Mouse (Mus musculus) adipocyte (in vitro differentiated cells): Measurements from ENCODE around the gene Cnpy4.
"Not testable (repeated sequence)": the region's sequence is repeated elsewhere in the genome, so short reads cannot be mapped to it uniquely, and the experiment has no call there.

ENCODE experiments used
- DNase-seq: peaks from one replicate; pipeline ENCODE4 v3.0.0-alpha.2; 2016; ENCODE audit warnings: low spot score

The Cnpy4 gene

DNA sequence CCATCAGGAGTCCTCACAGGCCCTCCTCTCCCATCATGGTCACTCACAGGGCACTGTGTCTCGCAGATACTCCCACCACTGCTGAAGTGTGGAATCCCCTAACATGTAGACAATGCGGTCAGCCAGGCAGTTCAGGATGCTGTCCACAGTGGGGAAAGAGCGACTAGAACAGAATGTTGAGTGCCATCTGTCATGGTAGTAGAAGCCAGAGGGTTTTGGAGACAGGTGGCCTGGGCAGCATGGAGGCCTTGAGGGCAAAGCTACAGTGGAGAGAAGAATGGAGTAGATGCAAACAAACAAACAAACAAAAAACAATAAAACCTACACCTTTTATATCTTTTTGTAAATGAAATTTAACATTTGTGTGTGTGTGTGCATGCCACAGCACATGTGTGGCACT is 14.8 kb downstream of the Cnpy4 start:
- DNase-seq: no peak

DNA sequence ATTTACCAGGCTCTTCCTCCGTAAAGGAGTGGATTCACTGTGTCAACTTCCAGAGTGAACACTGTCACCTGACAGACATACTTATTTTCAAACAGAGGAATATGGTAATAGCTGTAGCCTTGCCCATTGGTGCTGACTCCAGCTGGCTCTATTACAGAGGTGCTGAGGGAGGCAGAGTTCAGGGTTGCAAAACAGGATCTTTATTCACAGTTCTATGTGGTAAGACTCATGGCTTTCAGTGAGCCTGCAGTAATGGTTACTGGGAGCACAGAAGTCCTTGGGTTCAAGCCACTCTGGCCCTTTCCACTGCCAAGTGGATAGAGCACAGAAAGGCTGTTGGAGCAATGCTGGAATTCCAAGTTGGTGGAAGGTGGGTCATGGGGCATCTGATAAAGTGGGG is 20.0 kb downstream of the Cnpy4 start:
- DNase-seq: peak; percentile 100

DNA sequence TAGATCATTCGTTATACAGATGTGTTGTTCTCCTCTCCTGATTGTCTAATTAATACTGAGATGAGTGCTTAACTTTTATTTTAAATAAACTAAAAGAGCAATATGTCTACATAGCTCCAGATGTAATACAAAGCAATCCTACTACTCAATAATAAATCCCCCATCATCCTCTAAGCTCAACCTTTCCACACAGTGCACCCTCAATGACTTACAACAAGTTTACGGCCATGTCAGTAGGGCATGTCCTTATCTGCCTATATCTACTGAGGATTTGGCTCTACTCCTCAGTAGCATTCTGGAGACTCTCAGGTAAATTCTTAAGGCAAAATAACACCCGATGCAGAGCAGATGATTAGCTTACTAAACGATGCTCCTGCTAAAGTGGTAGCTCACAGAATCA is 20.6 kb downstream of the Cnpy4 start:
- peak; percentile 59 for DNase-seq

DNA sequence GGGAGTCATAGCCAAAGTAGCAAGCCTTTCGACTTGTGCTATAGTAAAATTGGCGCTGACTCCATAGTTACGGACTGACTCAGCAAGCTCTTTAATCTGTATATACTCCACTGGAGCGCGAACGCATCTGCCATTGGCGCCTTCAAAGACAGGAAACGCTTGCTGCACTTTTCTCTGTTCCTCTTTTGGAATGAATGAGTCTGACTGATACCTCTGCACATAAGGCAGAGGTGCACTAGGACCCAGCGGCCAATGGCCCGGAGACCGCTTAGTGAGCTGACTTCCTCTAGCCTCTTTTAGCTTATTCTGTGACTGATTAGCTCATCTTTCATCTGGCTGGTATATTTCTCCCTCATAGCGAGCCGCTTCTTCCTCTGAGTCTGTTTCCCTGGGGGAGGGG is 29.3 kb downstream of the Cnpy4 start:
- DNase-seq: not testable (repeated sequence)

DNA sequence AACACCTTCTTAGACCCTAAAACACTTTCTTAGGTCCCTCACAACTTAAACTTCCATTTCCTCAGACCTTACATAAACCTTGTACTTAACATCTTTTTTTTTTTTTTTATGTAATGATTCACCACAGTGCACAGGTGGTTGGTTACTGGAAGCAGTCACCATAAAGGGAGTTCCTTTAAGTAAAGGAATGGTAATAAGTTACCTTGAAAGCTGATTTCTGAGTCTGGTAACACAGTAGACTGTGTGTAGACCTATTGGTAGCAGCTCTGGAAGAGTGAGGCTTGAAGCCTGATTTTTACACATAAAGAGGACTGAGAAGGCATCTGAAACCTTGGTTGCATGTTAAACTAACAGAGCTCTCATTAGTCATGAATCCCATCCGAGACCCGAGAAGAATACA is 32.6 kb downstream of the Cnpy4 start:
- no peak for DNase-seq

DNA sequence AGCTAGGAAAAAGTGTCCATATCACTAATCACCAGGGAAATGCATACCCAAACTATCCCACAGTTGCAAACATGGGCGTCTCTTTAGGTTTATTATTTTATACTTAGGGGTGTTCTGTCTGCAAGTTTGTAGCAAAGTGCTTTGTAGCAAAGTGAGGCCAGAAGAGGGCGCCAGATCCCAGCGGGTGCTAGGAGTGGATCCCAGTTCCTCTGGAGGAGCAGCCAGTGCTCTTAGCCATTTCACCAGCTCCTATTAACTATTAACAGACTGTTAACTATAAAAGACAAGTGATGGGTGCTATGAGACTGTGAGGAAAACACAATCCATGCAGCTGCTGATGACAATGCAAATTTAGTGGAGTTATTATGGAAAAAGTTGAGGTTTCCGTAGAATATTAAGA is 34.8 kb downstream of the Cnpy4 start:
- peak; percentile 98 for DNase-seq

DNA sequence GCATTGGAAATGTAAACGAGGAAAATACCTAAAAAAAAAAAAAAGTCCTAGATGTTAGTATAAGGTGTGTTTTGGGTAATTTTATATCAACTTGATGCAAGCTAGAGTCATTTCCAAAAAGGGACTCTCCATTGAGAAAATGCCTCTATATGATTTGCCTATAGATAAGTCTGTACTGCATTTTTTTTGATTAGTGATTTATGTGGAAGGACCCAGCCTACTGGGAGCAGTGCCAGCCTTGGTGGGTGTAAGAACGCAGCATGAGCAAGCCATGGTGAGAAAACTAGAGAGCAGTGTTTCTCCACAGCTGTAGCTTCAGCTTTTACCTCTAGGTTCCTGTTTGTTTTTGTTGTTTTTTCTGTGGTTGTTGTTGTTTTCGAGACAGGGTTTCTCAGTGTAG is 36.0 kb downstream of the Cnpy4 start:
- peak; percentile 58 for DNase-seq

DNA sequence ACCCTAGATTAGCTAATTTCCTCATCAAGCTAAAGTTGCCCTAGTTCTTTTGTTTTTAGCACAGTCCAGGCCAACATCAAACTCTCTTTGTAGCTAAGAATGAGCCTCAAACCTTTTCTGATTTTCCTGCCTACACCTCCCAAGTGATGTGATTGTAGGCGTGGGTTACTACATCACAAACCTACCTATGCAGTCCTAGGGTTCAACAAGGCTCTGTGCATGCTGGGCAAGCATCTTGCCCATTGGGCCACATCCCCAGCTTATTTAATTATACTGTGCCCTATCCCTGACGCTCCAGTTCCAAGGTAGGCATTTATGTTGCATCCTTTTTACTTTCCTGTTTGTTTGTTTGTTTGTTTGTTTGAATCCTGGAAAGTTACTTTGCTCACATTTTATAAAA is 38.4 kb downstream of the Cnpy4 start, which contains the start of gene Nxpe5:
Nxpe5 (plus strand) TSS at position 199 of the 400 bp plus-strand sequence.
- DNase-seq: no peak

DNA sequence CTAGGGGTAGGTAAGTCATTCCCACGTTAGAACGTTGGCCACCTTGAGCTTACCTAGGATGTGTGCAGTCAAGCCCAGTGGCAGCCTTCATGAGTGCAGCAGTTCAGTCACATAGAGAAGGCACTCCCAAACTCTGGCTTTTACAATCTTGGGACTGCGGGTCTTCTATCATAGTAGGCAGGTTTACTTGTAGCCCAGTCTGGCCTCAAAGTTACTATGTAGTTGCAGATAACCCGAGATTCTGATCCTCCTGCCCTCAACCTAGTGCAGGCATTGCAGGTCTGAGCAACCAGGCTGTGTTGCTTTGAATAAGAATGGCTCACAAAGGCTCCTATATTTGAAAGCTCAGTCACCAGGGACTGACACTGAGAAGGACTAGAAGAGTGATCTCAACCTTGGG is 39.2 kb downstream of the Cnpy4 start:
- no peak for DNase-seq

DNA sequence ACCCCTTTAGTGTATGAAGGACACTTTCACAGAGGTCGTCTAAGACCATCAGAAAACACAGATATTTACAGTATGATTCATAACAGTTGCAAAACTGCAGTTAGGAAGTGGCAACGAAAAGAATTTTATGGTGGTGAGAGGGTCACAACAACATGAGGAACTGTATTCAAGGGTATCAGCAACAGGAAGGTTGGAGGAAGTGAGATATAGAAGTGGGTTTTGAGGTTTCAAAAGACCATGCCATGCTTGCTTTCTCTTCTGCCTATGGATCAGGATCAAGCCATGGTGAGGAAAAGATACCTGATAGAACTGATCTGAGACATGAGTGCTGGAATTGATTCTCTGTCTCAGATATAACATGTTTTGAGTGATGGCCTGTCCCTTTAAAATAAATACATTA is 40.1 kb downstream of the Cnpy4 start:
- no peak for DNase-seq

DNA sequence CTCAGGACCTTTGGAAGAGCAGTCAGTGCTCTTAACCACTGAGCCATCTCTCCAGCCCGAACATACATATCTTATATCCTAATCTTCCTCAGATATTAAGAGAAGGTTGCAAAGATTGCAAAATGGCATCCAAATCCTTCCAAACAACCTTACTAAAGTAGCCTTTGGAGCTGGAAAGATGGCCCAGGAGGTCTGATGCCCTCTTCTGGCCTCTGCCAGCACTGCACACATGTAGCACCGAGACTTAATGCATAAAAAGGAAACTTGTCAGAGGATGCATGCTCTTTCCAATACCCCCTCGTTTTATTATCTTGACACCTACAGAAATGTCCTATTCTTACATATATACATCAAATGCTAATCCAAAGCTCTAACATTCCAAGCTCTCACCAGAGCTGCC is 40.7 kb downstream of the Cnpy4 start:
- DNase-seq: peak; percentile 69

DNA sequence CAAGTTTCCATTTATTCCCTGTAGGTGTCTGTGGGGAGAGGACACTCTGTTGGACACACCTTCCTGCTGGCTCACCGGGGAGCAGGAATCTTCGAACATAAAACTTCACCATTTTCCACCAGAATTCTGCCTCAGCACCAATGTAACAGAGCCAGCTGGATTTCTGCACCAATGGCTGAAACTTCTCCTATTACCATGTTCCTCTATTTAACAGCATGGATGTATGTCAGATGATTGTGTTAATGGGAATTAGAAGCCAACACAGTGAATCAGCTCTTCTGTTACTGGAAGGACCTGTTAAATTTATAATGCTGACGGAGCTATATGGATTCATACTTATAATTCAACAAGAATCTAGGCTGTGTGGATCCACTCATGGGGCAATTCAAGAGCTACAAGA is 42.2 kb downstream of the Cnpy4 start:
- DNase-seq: no peak

DNA sequence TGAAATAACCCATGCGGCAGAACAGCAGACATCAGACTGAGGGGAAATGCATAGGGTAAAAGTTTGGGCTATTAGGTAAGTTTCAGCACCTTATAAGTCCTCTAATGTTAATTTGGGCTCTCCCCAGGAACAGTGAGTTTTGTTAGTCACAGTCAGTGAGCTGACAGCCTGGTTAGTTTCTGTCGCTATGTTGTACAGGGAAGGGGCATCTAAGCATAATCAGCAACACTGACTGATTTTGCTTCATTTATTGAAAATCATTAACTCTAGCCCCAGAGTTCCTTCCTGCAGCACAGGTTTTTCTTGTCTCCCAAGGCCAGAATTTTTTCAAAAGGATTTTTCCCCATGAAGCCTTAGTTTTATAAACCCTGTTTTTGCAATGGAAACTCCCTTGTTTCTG is 46.5 kb downstream of the Cnpy4 start:
- no peak for DNase-seq

DNA sequence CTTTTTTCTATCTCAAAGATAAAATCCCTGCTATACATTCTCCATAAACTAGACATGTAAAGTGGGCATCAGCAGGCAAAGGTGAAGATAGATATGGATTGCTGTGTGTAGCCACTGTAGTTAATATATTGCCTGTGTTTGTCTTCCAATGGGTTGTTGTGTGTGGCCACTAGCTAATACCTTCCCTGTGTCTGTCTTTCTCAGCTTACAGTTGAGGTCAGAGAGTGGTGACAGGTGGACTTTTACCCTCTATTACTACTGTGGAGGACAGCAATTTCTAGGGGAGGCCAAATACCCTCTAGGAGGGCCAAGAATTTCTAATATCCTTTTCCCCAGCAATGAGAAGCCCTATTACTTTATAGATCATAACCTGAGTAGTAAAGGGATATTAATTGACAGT is 46.9 kb downstream of the Cnpy4 start:
- no peak for DNase-seq

DNA sequence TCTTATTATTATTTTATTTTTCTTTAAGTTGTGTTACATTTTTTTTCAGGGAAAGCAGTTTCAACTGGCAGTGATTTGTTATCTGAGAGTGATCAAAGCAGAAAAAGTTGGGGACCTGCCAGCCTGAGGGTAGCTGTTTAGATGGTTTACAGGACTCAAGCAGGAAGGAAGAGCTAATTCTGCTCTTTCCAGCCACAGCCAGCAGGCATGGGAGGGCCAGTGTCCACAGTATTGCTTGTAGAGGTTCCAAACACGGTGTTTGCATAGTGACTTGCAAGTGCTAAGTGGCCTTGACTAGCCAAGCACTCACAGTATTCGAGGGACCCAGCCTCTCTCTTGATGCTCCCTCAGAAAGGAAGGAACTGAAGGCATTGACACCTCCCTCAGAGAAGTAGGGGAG is 54.2 kb downstream of the Cnpy4 start:
- no peak for DNase-seq
